Mouse (Mus musculus) neutrophil, adult 83 days (primary cell): ENCODE data around the gene Amigo2. TPM values are rescaled to one million over a fixed set of nuclear protein-coding genes. Genes with fewer than 3 reads are reported as not detected.

ENCODE experiments used
- total RNA-seq, 2 experiments: library from RNA; stranded (reverse); gene quantifications; one replicate each; pipeline ENCODE4 v1.2.4; 2023

Gene Amigo2
- total RNA-seq = 1 to 10 TPM; 2.1 to 2.2 TPM

GRCm38 (mm10) chr15:97246911-97247790, at the start of gene Amigo2, which contains the start of gene Pced1b:
Gene Amigo2 (minus strand): TSS chr15:97247287.
Gene Pced1b (plus strand): TSS chr15:97247107.

Other genes with a start within 250 kb of the Amigo2 start
- gene Slc38a4, start 191.3 kb downstream of the Amigo2 start, total RNA-seq = not detected
- 10 to 100 TPM; 14.0 to 16.6 TPM for gene Pced1b, start 180 bp downstream of the Amigo2 start, total RNA-seq